Mouse (Mus musculus): ENCODE measurements at regions not wholly inside any gene's neighbourhood (a gene's known extent, or its start where the extent isn't known, plus 50 kb on each side); places are given as distances from the start of the nearest gene placed in this dataset.

DNA sequence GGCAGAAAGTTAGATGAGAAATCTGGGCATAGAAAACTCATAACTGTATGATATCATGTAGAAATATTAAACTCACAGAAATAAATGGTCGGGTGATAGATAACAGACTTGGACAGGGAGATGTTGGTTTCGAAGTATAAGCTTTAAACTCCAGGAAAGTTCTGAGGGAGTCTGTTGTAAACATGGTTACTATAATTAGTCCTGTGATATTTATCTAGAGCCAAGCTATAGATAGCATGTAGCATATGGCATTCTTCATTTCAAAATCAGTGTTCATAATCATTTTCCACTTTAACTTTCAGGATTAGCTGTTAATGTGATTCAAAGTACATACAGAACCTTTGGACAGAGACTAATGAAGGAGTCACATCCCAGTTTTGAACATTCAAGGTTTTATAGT lies 387.5 kb upstream of the Xrcc4 start:
- WGBS: 85% methylated on average over 2 of the region's 2 CpGs
- H3K36me3 ChIP-seq: no peaks in the 10 kb centered on the region

GRCm38 (mm10) chr13:90474507-90474906 lies 385.1 kb upstream of the Xrcc4 start:
- Histone ChIP-seq H3K27me3 (ENCODE audit: low read depth, poor library complexity, severe bottlenecking) (no peaks in the 10 kb centered on the region), H3K27ac (replicated peaks) (no peak overlapping the region), H3K4me3 (no peak overlapping the region), H3K36me3 (no peaks in the 10 kb centered on the region), H3K4me1 (no peaks in the 10 kb centered on the region), H3K9me3 (replicated peaks) (no peaks in the 10 kb centered on the region)
- WGBS: 96% methylated on average over 6 of the region's 6 CpGs
- no peak for DNase-seq (ENCODE audit: low spot score)

More for the DNA sequence above, 387.5 kb upstream of the Xrcc4 start:
- Histone ChIP-seq H3K4me1 (no peaks in the 10 kb centered on the region), H3K27me3 (ENCODE audit: low read depth, poor library complexity, severe bottlenecking) (no peaks in the 10 kb centered on the region), H3K27ac (replicated peaks) (no peak overlapping the region), H3K4me3 (no peak overlapping the region), H3K9me3 (replicated peaks) (no peaks in the 10 kb centered on the region)
- DNase-seq (ENCODE audit: low spot score): no peak

- Histone ChIP-seq H3K9me3 (replicated peaks) (no peaks in the 10 kb centered on the region), H3K4me3 (no peak overlapping the region), H3K27ac (replicated peaks) (no peak overlapping the region), H3K27me3 (ENCODE audit: low read depth, poor library complexity, severe bottlenecking) (no peaks in the 10 kb centered on the region), H3K4me1 (no peaks in the 10 kb centered on the region), H3K36me3 (no peaks in the 10 kb centered on the region)
- DNase-seq (ENCODE audit: low spot score): no peak
Observed at GRCm38 (mm10) chr13:90474053-90474452, 384.6 kb upstream of the Xrcc4 start.

GRCm38 (mm10) chr13:90473041-90473825 lies 383.8 kb upstream of the Xrcc4 start:
- H3K9me3 ChIP-seq (replicated peaks): no peaks in the 10 kb centered on the region
- WGBS: 84% methylated on average over 8 of the region's 8 CpGs
- no peaks in the 10 kb centered on the region for H3K27me3 ChIP-seq (ENCODE audit: low read depth, poor library complexity, severe bottlenecking)
- no peaks in the 10 kb centered on the region for H3K36me3 ChIP-seq
- H3K4me1 ChIP-seq: no peaks in the 10 kb centered on the region
- no peak overlapping the region for H3K27ac ChIP-seq (replicated peaks)
- DNase-seq (ENCODE audit: low spot score): no peak
- H3K4me3 ChIP-seq: no peak overlapping the region

- no peaks in the 10 kb centered on the region for H3K9me3 ChIP-seq (replicated peaks)
- WGBS: 72% methylated on average over 5 of the region's 5 CpGs
- no peak for DNase-seq (ENCODE audit: low spot score)
Observed at GRCm38 (mm10) chr13:90466096-90466495, 376.7 kb upstream of the Xrcc4 start.

DNA sequence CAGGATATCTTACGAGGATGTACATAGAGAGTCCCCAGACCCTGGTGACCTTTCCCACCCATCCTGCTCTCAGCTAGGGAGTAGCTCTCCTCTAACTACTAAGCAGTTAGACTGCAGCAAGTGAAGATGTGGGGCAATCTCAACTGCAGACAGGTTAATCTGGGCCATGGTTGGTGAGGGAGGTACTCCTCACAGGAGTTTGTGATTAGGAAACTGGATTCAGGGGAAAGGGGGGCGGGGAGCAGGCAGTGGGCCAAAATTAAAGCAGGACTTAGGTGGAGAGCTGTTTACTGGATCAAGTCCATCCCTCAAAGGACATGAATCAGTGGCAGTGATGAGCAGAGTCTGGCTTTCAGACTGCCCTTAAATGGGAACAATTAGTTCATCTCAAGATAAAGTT lies 374.6 kb upstream of the Xrcc4 start:
- WGBS: 83% methylated on average over 2 of the region's 2 CpGs

More at GRCm38 (mm10) chr13:90466096-90466495, 376.7 kb upstream of the Xrcc4 start:
- Histone ChIP-seq H3K4me3 (no peak overlapping the region), H3K36me3 (no peaks in the 10 kb centered on the region), H3K4me1 (no peaks in the 10 kb centered on the region), H3K27ac (replicated peaks) (no peak overlapping the region), H3K27me3 (ENCODE audit: low read depth, poor library complexity, severe bottlenecking) (no peaks in the 10 kb centered on the region)

GRCm38 (mm10) chr13:90463381-90463780 lies 374.0 kb upstream of the Xrcc4 start:
- DNase-seq (ENCODE audit: low spot score): no peak
- WGBS: 86% methylated on average over 2 of the region's 2 CpGs
- H3K36me3 ChIP-seq: no peaks in the 10 kb centered on the region

More for the DNA sequence above, 374.6 kb upstream of the Xrcc4 start:
- no peaks in the 10 kb centered on the region for H3K9me3 ChIP-seq (replicated peaks)
- H3K27me3 ChIP-seq (ENCODE audit: low read depth, poor library complexity, severe bottlenecking): no peaks in the 10 kb centered on the region
- no peak overlapping the region for H3K4me3 ChIP-seq
- DNase-seq (ENCODE audit: low spot score): no peak
- H3K36me3 ChIP-seq: no peaks in the 10 kb centered on the region
- no peaks in the 10 kb centered on the region for H3K4me1 ChIP-seq
- H3K27ac ChIP-seq (replicated peaks): no peak overlapping the region

DNA sequence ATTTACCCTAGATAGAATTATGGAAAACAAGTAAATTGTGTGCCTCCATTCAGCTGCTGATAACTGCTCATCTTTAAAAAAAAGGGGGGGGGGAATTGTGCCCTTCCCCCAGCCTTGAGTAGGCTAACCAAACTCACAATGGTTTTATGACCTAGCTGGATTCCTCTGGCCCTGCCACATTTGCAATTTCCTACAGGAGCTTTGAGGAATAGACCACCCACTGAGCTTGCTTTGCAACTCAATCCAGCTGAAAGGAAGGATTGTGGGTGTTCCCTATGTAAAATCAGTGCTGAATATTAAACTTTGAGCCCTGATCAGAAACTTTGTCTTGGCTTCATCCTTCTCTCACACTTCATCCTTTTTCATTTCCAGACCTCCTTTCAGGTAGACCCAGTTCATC lies 365.2 kb upstream of the Xrcc4 start:
- no peaks in the 10 kb centered on the region for H3K4me1 ChIP-seq
- H3K4me3 ChIP-seq: no peak overlapping the region
- DNase-seq (ENCODE audit: low spot score): no peak

More at GRCm38 (mm10) chr13:90463381-90463780, 374.0 kb upstream of the Xrcc4 start:
- Histone ChIP-seq H3K27ac (replicated peaks) (no peak overlapping the region), H3K9me3 (replicated peaks) (no peaks in the 10 kb centered on the region), H3K4me3 (no peak overlapping the region), H3K4me1 (no peaks in the 10 kb centered on the region), H3K27me3 (ENCODE audit: low read depth, poor library complexity, severe bottlenecking) (no peaks in the 10 kb centered on the region)

DNA sequence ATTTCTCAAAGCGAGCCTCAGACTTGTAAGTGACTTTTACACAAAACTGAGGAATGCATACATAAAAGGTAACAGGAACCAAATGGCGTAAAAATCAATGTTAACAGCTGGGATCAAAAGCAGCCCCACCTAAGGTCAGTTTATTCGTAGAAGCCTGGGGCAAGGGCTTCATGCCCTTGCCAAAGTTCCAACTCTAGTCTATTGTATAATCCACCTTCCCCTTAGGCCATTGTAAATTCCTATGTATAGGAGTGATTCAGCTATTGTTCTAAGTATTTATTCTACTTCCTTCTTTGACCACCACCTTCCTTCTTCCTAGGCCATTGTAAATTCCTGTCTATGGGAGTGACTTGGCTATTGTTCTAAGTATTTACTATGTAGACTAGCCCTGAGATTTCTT lies 337.5 kb upstream of the Xrcc4 start:
- whole genome bisulfite sequencing: 89% methylated on average over 3 of the region's 3 CpGs
- no peaks in the 10 kb centered on the region for H3K4me1 ChIP-seq
- 0 out of 2 replicates have a peak, but pooled peaks cover 3% of the 10 kb centered on the region for H3K9me3 ChIP-seq (replicated peaks)
- H3K27ac ChIP-seq (replicated peaks): no peak overlapping the region
- DNase-seq (ENCODE audit: low spot score): no peak
- H3K36me3 ChIP-seq: no peaks in the 10 kb centered on the region
- no peak overlapping the region for H3K4me3 ChIP-seq
- H3K27me3 ChIP-seq (ENCODE audit: low read depth, poor library complexity, severe bottlenecking): no peaks in the 10 kb centered on the region

More for the DNA sequence above, 365.2 kb upstream of the Xrcc4 start:
- peaks cover 9% of the 10 kb centered on the region; the same call in 1 of the 2 replicates for H3K9me3 ChIP-seq (replicated peaks)
- no peak overlapping the region for H3K27ac ChIP-seq (replicated peaks)
- no peaks in the 10 kb centered on the region for H3K36me3 ChIP-seq
- H3K27me3 ChIP-seq (ENCODE audit: low read depth, poor library complexity, severe bottlenecking): no peaks in the 10 kb centered on the region

DNA sequence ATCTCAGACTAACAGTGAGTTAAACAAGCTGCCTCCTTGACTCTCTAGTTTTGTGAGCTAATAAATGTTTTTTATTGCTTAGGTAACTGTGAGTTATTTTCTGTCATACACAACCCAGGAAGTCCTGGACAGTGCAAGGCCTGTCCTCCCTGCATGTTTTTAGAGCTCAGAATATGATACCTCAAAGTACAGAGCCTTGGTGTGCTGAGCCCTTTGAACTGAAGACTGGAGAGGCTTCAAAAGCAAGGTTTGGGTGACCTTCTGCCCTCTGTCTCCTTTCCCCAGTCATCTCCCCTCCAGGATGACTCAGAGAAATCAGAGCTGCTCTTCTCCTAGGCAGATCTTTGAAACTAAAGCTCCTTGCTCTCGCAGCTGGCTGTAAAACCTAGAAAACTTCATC lies 336.0 kb upstream of the Xrcc4 start:
- H3K27ac ChIP-seq (replicated peaks): no peak overlapping the region

GRCm38 (mm10) chr13:90424541-90424940 lies 335.1 kb upstream of the Xrcc4 start:
- Histone ChIP-seq H3K27me3 (ENCODE audit: low read depth, poor library complexity, severe bottlenecking) (no peaks in the 10 kb centered on the region), H3K9me3 (replicated peaks) (0 out of 2 replicates have a peak, but pooled peaks cover 1% of the 10 kb centered on the region), H3K27ac (replicated peaks) (no peak overlapping the region), H3K4me3 (no peak overlapping the region), H3K4me1 (no peaks in the 10 kb centered on the region), H3K36me3 (no peaks in the 10 kb centered on the region)
- WGBS: 91% methylated on average over 5 of the region's 5 CpGs
- DNase-seq (ENCODE audit: low spot score): no peak

More for the DNA sequence above, 336.0 kb upstream of the Xrcc4 start:
- WGBS: 57% methylated on average over 1 of the region's 1 CpGs
- Histone ChIP-seq H3K36me3 (no peaks in the 10 kb centered on the region), H3K4me1 (no peaks in the 10 kb centered on the region), H3K27me3 (ENCODE audit: low read depth, poor library complexity, severe bottlenecking) (no peaks in the 10 kb centered on the region), H3K9me3 (replicated peaks) (0 out of 2 replicates have a peak, but pooled peaks cover 3% of the 10 kb centered on the region), H3K4me3 (no peak overlapping the region)
- DNase-seq (ENCODE audit: low spot score): peak; percentile 12

- 74% methylated on average over 4 of the region's 4 CpGs for WGBS
- H3K27ac ChIP-seq (replicated peaks): no peak overlapping the region
- no peak overlapping the region for H3K4me3 ChIP-seq
- H3K36me3 ChIP-seq: no peaks in the 10 kb centered on the region
- H3K4me1 ChIP-seq: no peaks in the 10 kb centered on the region
- H3K27me3 ChIP-seq (ENCODE audit: low read depth, poor library complexity, severe bottlenecking): no peaks in the 10 kb centered on the region
- no peak for DNase-seq (ENCODE audit: low spot score)
- no peaks in the 10 kb centered on the region for H3K9me3 ChIP-seq (replicated peaks)
Observed at GRCm38 (mm10) chr13:90420966-90421365, 331.6 kb upstream of the Xrcc4 start.

- 88% methylated on average over 4 of the region's 4 CpGs for WGBS
Observed at GRCm38 (mm10) chr13:90404392-90404791, 315.0 kb upstream of the Xrcc4 start.

More at GRCm38 (mm10) chr13:90404392-90404791, 315.0 kb upstream of the Xrcc4 start:
- Histone ChIP-seq H3K4me1 (no peaks in the 10 kb centered on the region), H3K4me3 (no peak overlapping the region), H3K9me3 (replicated peaks) (no peaks in the 10 kb centered on the region), H3K27ac (replicated peaks) (no peak overlapping the region), H3K36me3 (no peaks in the 10 kb centered on the region), H3K27me3 (ENCODE audit: low read depth, poor library complexity, severe bottlenecking) (no peaks in the 10 kb centered on the region)
- DNase-seq (ENCODE audit: low spot score): no peak

All from midbrain, embryonic 10.5 days (tissue).